Mouse (Mus musculus) MEL (cell line): Measurements from ENCODE around the gene Gm1043. TPM values are rescaled to one million over a fixed set of nuclear protein-coding genes. Genes with fewer than 3 reads are reported as not detected.

Experiments
- DNase-seq: peaks from one replicate; pipeline ENCODE4 v3.0.0; 2011; ENCODE audit warnings: low read depth, low spot score
- H3K27ac ChIP-seq: 2 replicates; pipeline ENCODE4 v1.5.1; 2012; ENCODE audit warnings: low read depth, mild to moderate bottlenecking, control low read depth, low read length, moderate library complexity; ENCODE audit not compliant: control insufficient read depth
- H3K27me3 ChIP-seq, 2 experiments: fragments of 150-350 bp in 1 of 2; sonication (generic) in 1 of 2; 2 replicates each; pipeline ENCODE4 v1.6.1; 2012; ENCODE audit warnings: low read length in 2 of 2, mild to moderate bottlenecking in 2 of 2, improper control_type of control experiment in 1 of 2, moderate library complexity in 1 of 2; ENCODE audit not compliant: insufficient read depth in 2 of 2, control insufficient read depth in 1 of 2
- H3K36me3 ChIP-seq, 2 experiments: 2 replicates each; pipeline ENCODE4 v1.6.1; 2012 to 2014; ENCODE audit warnings: low read length in 2 of 2, improper control_type of control experiment in 1 of 2, inconsistent platforms in 1 of 2, mild to moderate bottlenecking in 1 of 2; ENCODE audit not compliant: insufficient read depth in 2 of 2, control insufficient read depth in 1 of 2
- H3K4me1 ChIP-seq, 2 experiments: fragments of 150-350 bp in 1 of 2; sonication (generic) in 1 of 2; 2 replicates each; pipeline ENCODE4 v1.6.1; 2012; ENCODE audit warnings: low read length in 2 of 2, improper control_type of control experiment in 1 of 2, mild to moderate bottlenecking in 1 of 2; ENCODE audit not compliant: insufficient read depth in 2 of 2, control insufficient read depth in 1 of 2
- H3K4me3 ChIP-seq, 2 experiments: fragments of 150-350 bp in 1 of 2; sonication (generic) in 1 of 2; 2 replicates each; pipeline ENCODE4 v1.5.1; 2012; ENCODE audit warnings: low read depth in 2 of 2, low read length in 2 of 2, mild to moderate bottlenecking in 2 of 2, moderate library complexity in 2 of 2, control low read depth in 1 of 2, improper control_type of control experiment in 1 of 2; ENCODE audit not compliant: control insufficient read depth in 1 of 2, insufficient read depth in 1 of 2
- H3K79me2 ChIP-seq: 2 replicates; pipeline ENCODE4 v1.6.1; 2012; ENCODE audit warnings: mild to moderate bottlenecking, low read length, moderate library complexity; ENCODE audit not compliant: control insufficient read depth, poor library complexity, insufficient read depth
- H3K9ac ChIP-seq: 2 replicates; pipeline ENCODE4 v1.6.1; 2012; ENCODE audit warnings: low read depth, mild to moderate bottlenecking, control low read depth, low read length, moderate library complexity; ENCODE audit not compliant: control insufficient read depth, poor library complexity, severe bottlenecking
- H3K9me3 ChIP-seq: fragments of 150-350 bp; sonication (generic); replicated peaks from 2 replicates; pipeline ENCODE4 v1.6.1; 2012; ENCODE audit warnings: mild to moderate bottlenecking, low read length, improper control_type of control experiment, moderate library complexity; ENCODE audit not compliant: insufficient read depth
- HCFC1 ChIP-seq: IDR thresholded peaks from 2 replicates; pipeline ENCODE4 v1.6.1; 2012; ENCODE audit warnings: low read depth, mild to moderate bottlenecking, inconsistent platforms, low read length, improper control_type of control experiment, moderate library complexity
- JUND ChIP-seq: IDR thresholded peaks from 2 replicates; pipeline ENCODE4 v1.6.1; 2011; ENCODE audit warnings: low read depth, mild to moderate bottlenecking, improper control_type of control experiment, low read length
- KAT2A ChIP-seq: conservative IDR thresholded peaks from 2 replicates; pipeline ENCODE4 v1.6.1; 2012; ENCODE audit warnings: low read depth, low read length, improper control_type of control experiment, inconsistent platforms
- MAFK ChIP-seq: IDR thresholded peaks from 2 replicates; pipeline ENCODE4 v1.6.1; 2011; ENCODE audit warnings: low read depth, mild to moderate bottlenecking, low read length, improper control_type of control experiment, borderline replicate concordance
- MXI1 ChIP-seq: IDR thresholded peaks from 2 replicates; pipeline ENCODE4 v1.6.1; 2011; ENCODE audit warnings: mild to moderate bottlenecking, low read depth, low read length, improper control_type of control experiment
- MYB ChIP-seq: IDR thresholded peaks from 2 replicates; pipeline ENCODE4 v1.6.1; 2011; ENCODE audit warnings: mild to moderate bottlenecking, low read depth, low read length, improper control_type of control experiment
- MYC ChIP-seq: IDR thresholded peaks from 2 replicates; pipeline ENCODE4 v1.6.1; 2011; ENCODE audit warnings: low read depth, mild to moderate bottlenecking, low read length, improper control_type of control experiment, moderate library complexity
- POLR2A ChIP-seq, 2 experiments: IDR thresholded peaks; 2 replicates each; pipeline ENCODE4 v1.6.1; 2011 to 2012; ENCODE audit warnings: low read length in 2 of 2, mild to moderate bottlenecking in 2 of 2, control low read depth in 1 of 2, improper control_type of control experiment in 1 of 2, low read depth in 1 of 2, moderate library complexity in 1 of 2; ENCODE audit not compliant: control insufficient read depth in 1 of 2, insufficient read depth in 1 of 2, poor library complexity in 1 of 2
- POLR2AphosphoS5 ChIP-seq: IDR thresholded peaks from 2 replicates; pipeline ENCODE4 v1.6.1; 2012; ENCODE audit warnings: low read depth, borderline replicate concordance, mild to moderate bottlenecking, inconsistent platforms, low read length, moderate library complexity, mixed read lengths
- SIN3A ChIP-seq: IDR thresholded peaks from 2 replicates; pipeline ENCODE4 v1.6.1; 2012; ENCODE audit warnings: low read length, improper control_type of control experiment, inconsistent platforms
- TAL1 ChIP-seq: IDR thresholded peaks from 2 replicates; pipeline ENCODE4 v1.6.1; 2012; ENCODE audit warnings: mild to moderate bottlenecking, inconsistent platforms, low read length, moderate library complexity, mixed read lengths
- USF2 ChIP-seq, 2 experiments: IDR thresholded peaks; 2 replicates each; pipeline ENCODE4 v1.6.1; 2011 to 2012; ENCODE audit warnings: improper control_type of control experiment in 2 of 2, low read length in 2 of 2, borderline replicate concordance in 1 of 2, inconsistent platforms in 1 of 2, low read depth in 1 of 2, mild to moderate bottlenecking in 1 of 2; ENCODE audit not compliant: insufficient read depth in 1 of 2
- ZC3H11A ChIP-seq: IDR thresholded peaks from 2 replicates; pipeline ENCODE4 v1.6.1; 2012; ENCODE audit warnings: low read depth, mild to moderate bottlenecking, inconsistent platforms, low read length, improper control_type of control experiment
- ZMIZ1 ChIP-seq: IDR thresholded peaks from 2 replicates; pipeline ENCODE4 v1.6.1; 2012; ENCODE audit warnings: low read depth, mild to moderate bottlenecking, inconsistent platforms, low read length, improper control_type of control experiment, moderate library complexity
- ZNF384 ChIP-seq: IDR thresholded peaks from 2 replicates; pipeline ENCODE4 v1.6.1; 2012; ENCODE audit warnings: low read depth, mild to moderate bottlenecking, inconsistent platforms, low read length, improper control_type of control experiment
- polyA plus RNA-seq, 2 experiments: library from polyadenylated mRNA; stranded (reverse) in 1 of 2; unstranded in 1 of 2; fragments of >175 nt in 1 of 2; fragments of >200 nt in 1 of 2; gene quantifications; 2 replicates each; pipeline versions ENCODE4 v1.2.1 to v1.2.4; 2012; ENCODE audit warnings: low replicate concordance in 2 of 2, low read depth in 1 of 2; ENCODE audit not compliant: insufficient read length in 2 of 2, insufficient read depth in 1 of 2, missing spikeins in 1 of 2
- total RNA-seq: library from RNA; depleted of rRNA; stranded (reverse); fragments of 300-350 nt; gene quantifications from 2 replicates; pipeline ENCODE4 v1.2.3, GENCODE M21; 2012

The Gm1043 gene
- total and polyA plus RNA-seq, 3 experiments: not detected

GRCm38 (mm10) chr5:37066703-37067568 lies 18.2 kb upstream of the Gm1043 start:
- H3K4me3 ChIP-seq: no peak overlapping the region
- DNase-seq: no peak

GRCm38 (mm10) chr5:37073660-37074059 lies 11.5 kb upstream of the Gm1043 start:
- no peak overlapping the region for H3K4me3 ChIP-seq
- no peaks in the 10 kb centered on the region for H3K27me3 ChIP-seq
- H3K79me2 ChIP-seq: no peaks in the 10 kb centered on the region
- no peaks in the 10 kb centered on the region for H3K4me1 ChIP-seq
- H3K9ac ChIP-seq: no peak overlapping the region
- H3K9me3 ChIP-seq: no peaks in the 10 kb centered on the region
- no peak for DNase-seq
- no peaks in the 10 kb centered on the region for H3K36me3 ChIP-seq
- no peak overlapping the region for H3K27ac ChIP-seq
- TF ChIP-seq MXI1 (no peak), ZC3H11A (no peak), SIN3A (no peak), POLR2A (IDR thresholded peaks at IDR 0.05; ENCODE audit: control insufficient read depth in 1 of 2, insufficient read depth in 1 of 2, low read depth in 1 of 2, low read length in 2 of 2, poor library complexity in 1 of 2) (no peak), MYC (no peak), ZMIZ1 (no peak)

More at GRCm38 (mm10) chr5:37066703-37067568, 18.2 kb upstream of the Gm1043 start:
- Histone ChIP-seq H3K79me2 (no peaks in the 10 kb centered on the region), H3K27ac (no peak overlapping the region), H3K36me3 (no peaks in the 10 kb centered on the region), H3K27me3 (no peaks in the 10 kb centered on the region), H3K9ac (no peak overlapping the region), H3K9me3 (no peaks in the 10 kb centered on the region), H3K4me1 (no peaks in the 10 kb centered on the region)
- TF ChIP-seq TAL1: no peak
- no peak for TF ChIP-seq JUND
- TF ChIP-seq POLR2AphosphoS5: no peak
- TF ChIP-seq HCFC1: no peak
- TF ChIP-seq MYC: no peak
- TF ChIP-seq ZNF384: no peak
- TF ChIP-seq POLR2A (IDR thresholded peaks at IDR 0.05; ENCODE audit: control insufficient read depth in 1 of 2, insufficient read depth in 1 of 2, low read depth in 1 of 2, low read length in 2 of 2, poor library complexity in 1 of 2): no peak
- no peak for TF ChIP-seq USF2 (IDR thresholded peaks at IDR 0.05; ENCODE audit: borderline replicate concordance in 1 of 2, insufficient read depth in 1 of 2, low read depth in 1 of 2, low read length in 2 of 2)
- no peak for TF ChIP-seq MXI1
- TF ChIP-seq KAT2A: no peak
- TF ChIP-seq MAFK: no peak
- TF ChIP-seq SIN3A: no peak
- TF ChIP-seq MYB: no peak
